Mouse (Mus musculus): ENCODE results near the gene Lhfpl4. TPM values are rescaled to one million over a fixed set of nuclear protein-coding genes. Genes with fewer than 3 reads are reported as not detected.

Gene Lhfpl4
- polyA plus RNA-seq, 1 experiment from 2014 or later, result 0.11 TPM

DNA sequence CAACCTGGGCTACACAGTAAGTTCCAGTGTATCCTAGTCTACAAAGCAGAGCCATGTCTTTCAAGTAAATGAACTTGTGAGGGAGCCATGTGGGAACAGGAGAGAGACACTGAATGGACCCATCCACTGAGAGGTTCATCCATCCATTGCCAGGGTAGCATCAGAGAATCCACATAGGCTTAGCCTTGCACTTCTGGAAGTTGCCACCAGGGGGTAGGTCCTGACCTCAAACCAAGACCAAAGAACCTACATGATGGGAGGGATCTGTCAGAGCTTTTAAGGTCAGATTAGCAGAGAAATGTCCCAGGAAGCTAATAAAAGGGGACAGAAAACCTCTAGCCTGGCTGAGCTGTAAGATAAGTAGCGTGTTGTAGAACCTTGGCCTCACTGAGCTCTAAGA, 22.6 kb downstream of the Lhfpl4 start:
- no peak overlapping the region for H3K9ac ChIP-seq (ENCODE audit: low read depth, low read length)
- no peak for ATAC-seq (ENCODE audit: low read depth)
- no peak overlapping the region for H3K4me2 ChIP-seq (ENCODE audit: low read depth, low read length)
- H3K36me3 ChIP-seq (ENCODE audit: control insufficient read depth, insufficient read depth), result no peaks in the 10 kb centered on the region
- H3K4me3 ChIP-seq (ENCODE audit: low read depth, low read length), result no peak overlapping the region
- 33% methylated on average over 1 of the region's 1 CpGs for WGBS (ENCODE audit: insufficient replicate concordance)
- H3K27me3 ChIP-seq (ENCODE audit: control insufficient read depth, insufficient read depth, low read depth, low read length), result no peaks in the 10 kb centered on the region
- H3K9me3 ChIP-seq (replicated peaks; ENCODE audit: control insufficient read depth, low read length), result 0 out of 2 replicates have a peak, but pooled peaks cover 2% of the 10 kb centered on the region
- H3K4me1 ChIP-seq (ENCODE audit: control insufficient read depth, low read depth, low read length), result no peaks in the 10 kb centered on the region
- H3K27ac ChIP-seq (ENCODE audit: low read length), result no peak overlapping the region

DNA sequence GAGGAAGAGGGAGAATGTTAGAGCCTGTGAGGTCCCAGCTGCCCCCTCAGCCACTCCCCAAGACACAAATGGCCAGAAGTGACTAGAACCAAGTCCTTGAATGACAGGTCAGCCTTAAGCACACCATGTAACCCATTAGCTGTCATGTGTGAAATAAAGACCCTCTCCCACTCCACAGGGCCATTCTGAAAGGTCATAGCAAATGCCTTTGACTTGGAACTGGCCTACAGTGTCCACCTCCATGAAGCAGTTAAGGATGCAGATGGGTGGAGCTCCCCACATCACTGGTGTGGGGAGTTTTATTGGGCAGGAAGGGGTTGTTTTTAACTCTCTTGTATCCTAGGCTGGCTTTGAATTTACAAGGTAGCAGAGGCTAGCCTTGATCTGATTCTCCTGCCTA, 23.2 kb downstream of the Lhfpl4 start:
- Histone ChIP-seq H3K4me1 (ENCODE audit: control insufficient read depth, low read depth, low read length) (no peaks in the 10 kb centered on the region; the same call in 1 of the 2 replicates), H3K4me2 (ENCODE audit: low read depth, low read length) (no peak overlapping the region), H3K36me3 (ENCODE audit: control insufficient read depth, insufficient read depth) (no peaks in the 10 kb centered on the region), H3K9ac (ENCODE audit: low read depth, low read length) (no peak overlapping the region), H3K9me3 (replicated peaks; ENCODE audit: control insufficient read depth, low read length) (no peaks in the 10 kb centered on the region), H3K27ac (ENCODE audit: low read length) (no peak overlapping the region), H3K4me3 (ENCODE audit: low read depth, low read length) (no peak overlapping the region), H3K27me3 (ENCODE audit: control insufficient read depth, insufficient read depth, low read depth, low read length) (no peaks in the 10 kb centered on the region)
- no peak for ATAC-seq (ENCODE audit: low read depth)

DNA sequence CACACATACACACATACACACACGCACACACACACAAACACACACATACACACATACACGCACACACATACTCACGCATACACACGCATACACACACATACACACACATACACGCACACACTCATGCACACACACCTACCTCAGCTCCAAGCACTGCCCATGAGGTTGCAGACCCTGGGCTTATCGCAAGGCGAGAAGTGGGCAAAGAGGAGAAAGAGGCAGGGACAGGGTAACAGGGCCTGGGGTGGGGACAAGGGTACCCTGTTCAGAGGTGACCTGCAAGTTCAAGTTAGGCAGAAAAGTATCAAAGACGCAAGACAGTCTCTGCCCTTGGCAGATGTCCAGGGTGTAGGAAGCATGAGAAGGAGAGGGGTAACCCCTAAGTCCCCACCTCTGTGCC, 24.5 kb downstream of the Lhfpl4 start:
- H3K9me3 ChIP-seq (replicated peaks; ENCODE audit: control insufficient read depth, low read length), result no peaks in the 10 kb centered on the region
- no peaks in the 10 kb centered on the region for H3K27me3 ChIP-seq (ENCODE audit: control insufficient read depth, insufficient read depth, low read depth, low read length)
- H3K9ac ChIP-seq (ENCODE audit: low read depth, low read length), result no peak overlapping the region
- peaks cover 3% of the 10 kb centered on the region; the same call in 1 of the 2 replicates for H3K4me1 ChIP-seq (ENCODE audit: control insufficient read depth, low read depth, low read length)
- no peak for ATAC-seq (ENCODE audit: low read depth)
- H3K4me2 ChIP-seq (ENCODE audit: low read depth, low read length), result no peak overlapping the region
- 77% methylated on average over 8 of the region's 8 CpGs for WGBS (ENCODE audit: insufficient replicate concordance)
- H3K36me3 ChIP-seq (ENCODE audit: control insufficient read depth, insufficient read depth), result no peaks in the 10 kb centered on the region
- H3K4me3 ChIP-seq (ENCODE audit: low read depth, low read length), result no peak overlapping the region
- no peak overlapping the region for H3K27ac ChIP-seq (ENCODE audit: low read length)

GRCm38 (mm10) chr6:113169852-113170251, 25.3 kb downstream of the Lhfpl4 start:
- Histone ChIP-seq H3K27ac (ENCODE audit: low read length) (no peak overlapping the region), H3K4me3 (ENCODE audit: low read depth, low read length) (no peak overlapping the region), H3K4me1 (ENCODE audit: control insufficient read depth, low read depth, low read length) (peaks cover 3% of the 10 kb centered on the region; the same call in 1 of the 2 replicates), H3K9ac (ENCODE audit: low read depth, low read length) (no peak overlapping the region), H3K9me3 (replicated peaks; ENCODE audit: control insufficient read depth, low read length) (no peaks in the 10 kb centered on the region), H3K36me3 (ENCODE audit: control insufficient read depth, insufficient read depth) (no peaks in the 10 kb centered on the region), H3K27me3 (ENCODE audit: control insufficient read depth, insufficient read depth, low read depth, low read length) (no peaks in the 10 kb centered on the region), H3K4me2 (ENCODE audit: low read depth, low read length) (no peak overlapping the region)
- ATAC-seq (ENCODE audit: low read depth), result no peak
- 39% methylated on average over 3 of the region's 3 CpGs for WGBS (ENCODE audit: insufficient replicate concordance)

DNA sequence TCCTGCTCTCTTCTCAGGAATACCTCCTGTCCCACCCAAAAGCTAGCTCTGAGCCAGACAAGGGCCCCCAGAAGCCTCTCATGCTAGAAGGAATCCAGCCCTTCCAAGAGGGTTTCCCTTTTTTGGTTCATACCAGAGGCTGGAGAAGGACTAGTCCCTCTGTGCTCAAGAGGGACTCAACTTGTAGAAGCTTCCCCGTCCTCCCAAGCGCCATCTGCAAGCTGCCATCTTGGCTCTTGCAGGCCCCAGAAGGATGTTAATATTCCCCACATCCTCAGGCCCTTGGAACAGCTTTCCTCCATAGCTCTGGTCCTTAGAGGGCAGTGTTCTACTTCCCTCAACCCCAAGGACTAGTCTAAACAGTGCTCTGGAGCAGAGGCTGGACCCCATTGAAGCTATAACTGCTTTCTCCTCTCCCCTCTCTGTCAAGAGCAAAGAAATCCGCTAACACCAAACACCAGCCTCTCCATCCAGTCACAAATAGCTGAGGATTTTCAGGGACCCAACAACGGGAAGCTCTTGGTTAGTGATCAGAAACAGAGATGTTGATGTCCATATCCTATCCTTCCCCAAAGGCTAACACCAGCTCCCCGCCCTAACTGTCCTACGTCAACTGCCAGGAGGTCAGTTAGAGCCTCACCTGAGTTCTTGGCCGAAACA, 26.7 kb downstream of the Lhfpl4 start:
- Histone ChIP-seq H3K27me3 (ENCODE audit: control insufficient read depth, insufficient read depth, low read depth, low read length) (no peaks in the 10 kb centered on the region), H3K4me2 (ENCODE audit: low read depth, low read length) (no peak overlapping the region), H3K9me3 (replicated peaks; ENCODE audit: control insufficient read depth, low read length) (no peaks in the 10 kb centered on the region), H3K4me3 (ENCODE audit: low read depth, low read length) (no peak overlapping the region), H3K36me3 (ENCODE audit: control insufficient read depth, insufficient read depth) (no peaks in the 10 kb centered on the region), H3K9ac (ENCODE audit: low read depth, low read length) (no peak overlapping the region), H3K4me1 (ENCODE audit: control insufficient read depth, low read depth, low read length) (peaks cover 3% of the 10 kb centered on the region; the same call in 1 of the 2 replicates), H3K27ac (ENCODE audit: low read length) (no peak overlapping the region)
- ATAC-seq (ENCODE audit: low read depth), result no peak
- WGBS (ENCODE audit: insufficient replicate concordance), result 65% methylated on average over 7 of the region's 7 CpGs

- H3K27ac ChIP-seq (ENCODE audit: low read length), result no peak overlapping the region
- H3K4me2 ChIP-seq (ENCODE audit: low read depth, low read length), result no peak overlapping the region
- H3K9me3 ChIP-seq (replicated peaks; ENCODE audit: control insufficient read depth, low read length), result no peaks in the 10 kb centered on the region
- WGBS (ENCODE audit: insufficient replicate concordance), result 66% methylated on average over 17 of the region's 17 CpGs
- H3K36me3 ChIP-seq (ENCODE audit: control insufficient read depth, insufficient read depth), result no peaks in the 10 kb centered on the region
- no peak overlapping the region for H3K9ac ChIP-seq (ENCODE audit: low read depth, low read length)
- no peak overlapping the region for H3K4me3 ChIP-seq (ENCODE audit: low read depth, low read length)
- no peaks in the 10 kb centered on the region for H3K27me3 ChIP-seq (ENCODE audit: control insufficient read depth, insufficient read depth, low read depth, low read length)
- peaks cover 3% of the 10 kb centered on the region; the same call in 1 of the 2 replicates for H3K4me1 ChIP-seq (ENCODE audit: control insufficient read depth, low read depth, low read length)
- ATAC-seq (ENCODE audit: low read depth), result no peak
These were observed 28.4 kb downstream of the Lhfpl4 start for GRCm38 (mm10) chr6:113166661-113167251.

GRCm38 (mm10) chr6:113163513-113163912, 31.7 kb downstream of the Lhfpl4 start:
- Histone ChIP-seq H3K27me3 (ENCODE audit: control insufficient read depth, insufficient read depth, low read depth, low read length) (no peaks in the 10 kb centered on the region), H3K9ac (ENCODE audit: low read depth, low read length) (no peak overlapping the region), H3K4me3 (ENCODE audit: low read depth, low read length) (no peak overlapping the region), H3K36me3 (ENCODE audit: control insufficient read depth, insufficient read depth) (no peaks in the 10 kb centered on the region), H3K4me2 (ENCODE audit: low read depth, low read length) (no peak overlapping the region), H3K4me1 (ENCODE audit: control insufficient read depth, low read depth, low read length) (peaks cover 3% of the 10 kb centered on the region; the same call in 1 of the 2 replicates), H3K9me3 (replicated peaks; ENCODE audit: control insufficient read depth, low read length) (no peaks in the 10 kb centered on the region), H3K27ac (ENCODE audit: low read length) (no peak overlapping the region)
- no peak for ATAC-seq (ENCODE audit: low read depth)

GRCm38 (mm10) chr6:113161982-113162381, 33.2 kb downstream of the Lhfpl4 start:
- H3K27ac ChIP-seq (ENCODE audit: low read length), result no peak overlapping the region
- no peaks in the 10 kb centered on the region for H3K27me3 ChIP-seq (ENCODE audit: control insufficient read depth, insufficient read depth, low read depth, low read length)
- no peak overlapping the region for H3K4me3 ChIP-seq (ENCODE audit: low read depth, low read length)
- H3K4me2 ChIP-seq (ENCODE audit: low read depth, low read length), result no peak overlapping the region
- H3K4me1 ChIP-seq (ENCODE audit: control insufficient read depth, low read depth, low read length), result peaks cover 3% of the 10 kb centered on the region; the same call in 1 of the 2 replicates
- ATAC-seq (ENCODE audit: low read depth), result no peak
- no peak overlapping the region for H3K9ac ChIP-seq (ENCODE audit: low read depth, low read length)
- no peaks in the 10 kb centered on the region for H3K36me3 ChIP-seq (ENCODE audit: control insufficient read depth, insufficient read depth)
- WGBS (ENCODE audit: insufficient replicate concordance), result 81% methylated on average over 1 of the region's 1 CpGs
- H3K9me3 ChIP-seq (replicated peaks; ENCODE audit: control insufficient read depth, low read length), result no peaks in the 10 kb centered on the region

- Histone ChIP-seq H3K27ac (ENCODE audit: low read length) (no peak overlapping the region), H3K4me3 (ENCODE audit: low read depth, low read length) (no peak overlapping the region), H3K9ac (ENCODE audit: low read depth, low read length) (no peak overlapping the region), H3K9me3 (replicated peaks; ENCODE audit: control insufficient read depth, low read length) (no peaks in the 10 kb centered on the region), H3K4me1 (ENCODE audit: control insufficient read depth, low read depth, low read length) (no peaks in the 10 kb centered on the region), H3K36me3 (ENCODE audit: control insufficient read depth, insufficient read depth) (no peaks in the 10 kb centered on the region; the same call in 1 of the 2 replicates), H3K4me2 (ENCODE audit: low read depth, low read length) (no peak overlapping the region), H3K27me3 (ENCODE audit: control insufficient read depth, insufficient read depth, low read depth, low read length) (no peaks in the 10 kb centered on the region)
- WGBS (ENCODE audit: insufficient replicate concordance), result 88% methylated on average over 10 of the region's 10 CpGs
- no peak for ATAC-seq (ENCODE audit: low read depth)
These were observed 35.1 kb downstream of the Lhfpl4 start for GRCm38 (mm10) chr6:113160106-113160505.

All from liver, embryonic 16.5 days (tissue).